Mouse (Mus musculus) megakaryocyte progenitor cell, adult 5-6 weeks (primary cell): Measurements from ENCODE around the gene Ewsr1. TPM values are rescaled to one million over a fixed set of nuclear protein-coding genes. Genes with fewer than 3 reads are reported as not detected.
A peak's percentile ranks its signal among the peaks of the same experiment; 100 is the strongest.

Experiments used
- ATAC-seq: replicated peaks from 2 replicates; pipeline ENCODE4 v1.8.0; 2016; ENCODE audit warnings: mild to moderate bottlenecking, moderate TSS enrichment, inconsistent platforms; ENCODE audit not compliant: poor library complexity
- total RNA-seq, 2 experiments: library from RNA; stranded (forward) in 1 of 2; stranded (reverse) in 1 of 2; fragments of 157-497, 149-512 nt in 1 of 2; fragments of 200-1000 nt in 1 of 2; gene quantifications; 2 replicates each; pipeline versions ENCODE4 v1.2.3 to v1.2.4; 2015 to 2017

Gene Ewsr1
- total RNA-seq, 2 experiments from 2014 or later: 217 to 513 TPM

- ATAC-seq: peak; percentile 12; the same call in 1 of the 2 replicates
Measured at GRCm38 (mm10) chr11:5098035-5098735, 881 bp downstream of the Ewsr1 start.

GRCm38 (mm10) chr11:5096480-5097020, 2.5 kb downstream of the Ewsr1 start:
- ATAC-seq: no peak

- no peak for ATAC-seq
Measured at GRCm38 (mm10) chr11:5095877-5096276, 3.2 kb downstream of the Ewsr1 start.

GRCm38 (mm10) chr11:5091706-5092105, 7.4 kb downstream of the Ewsr1 start:
- peak; percentile 80 for ATAC-seq

- no peak for ATAC-seq
Measured at GRCm38 (mm10) chr11:5089147-5089546, 9.9 kb downstream of the Ewsr1 start.

- ATAC-seq: 0 out of 2 replicates have a peak, but pooled peaks have one; percentile 19
Measured at GRCm38 (mm10) chr11:5076843-5077242, 22.2 kb downstream of the Ewsr1 start.

GRCm38 (mm10) chr11:5075760-5076159, 23.3 kb downstream of the Ewsr1 start:
- ATAC-seq: 0 out of 2 replicates have a peak, but pooled peaks have one; percentile 34

GRCm38 (mm10) chr11:5074882-5075281, 24.2 kb downstream of the Ewsr1 start:
- peak; percentile 69 for ATAC-seq

- ATAC-seq: no peak
Measured at GRCm38 (mm10) chr11:5068126-5068971, 30.7 kb downstream of the Ewsr1 start.

GRCm38 (mm10) chr11:5067063-5067462, 32.0 kb downstream of the Ewsr1 start:
- ATAC-seq: no peak

- ATAC-seq: peak; percentile 54
Measured at GRCm38 (mm10) chr11:5065056-5065821, 33.8 kb downstream of the Ewsr1 start, which contains the start of gene Gas2l1. TSS of gene Gas2l1 (minus strand) at chr11:5065327.

GRCm38 (mm10) chr11:5064282-5065055, 34.6 kb downstream of the Ewsr1 start:
- no peak for ATAC-seq

GRCm38 (mm10) chr11:5063561-5064281, 35.3 kb downstream of the Ewsr1 start:
- no peak for ATAC-seq

- no peak for ATAC-seq
Measured at GRCm38 (mm10) chr11:5062860-5063505, 36.1 kb downstream of the Ewsr1 start.

GRCm38 (mm10) chr11:5062326-5062725, 36.7 kb downstream of the Ewsr1 start:
- no peak for ATAC-seq

GRCm38 (mm10) chr11:5061413-5062139, 37.5 kb downstream of the Ewsr1 start:
- ATAC-seq: peak; percentile 18

- no peak for ATAC-seq
Measured at GRCm38 (mm10) chr11:5060756-5061412, 38.2 kb downstream of the Ewsr1 start.

GRCm38 (mm10) chr11:5059704-5060156, 39.3 kb downstream of the Ewsr1 start:
- ATAC-seq: peak; percentile 55
